Mouse (Mus musculus): ENCODE data around the gene Pde8b. TPM values are rescaled to one million over a fixed set of nuclear protein-coding genes. Genes with fewer than 3 reads are reported as not detected.
A peak's percentile ranks its signal among the peaks of the same experiment; 100 is the strongest.

Gene Pde8b
- total and polyA plus RNA-seq, 2 experiments from 2014 or later = 7.1 to 23.6 TPM

DNA sequence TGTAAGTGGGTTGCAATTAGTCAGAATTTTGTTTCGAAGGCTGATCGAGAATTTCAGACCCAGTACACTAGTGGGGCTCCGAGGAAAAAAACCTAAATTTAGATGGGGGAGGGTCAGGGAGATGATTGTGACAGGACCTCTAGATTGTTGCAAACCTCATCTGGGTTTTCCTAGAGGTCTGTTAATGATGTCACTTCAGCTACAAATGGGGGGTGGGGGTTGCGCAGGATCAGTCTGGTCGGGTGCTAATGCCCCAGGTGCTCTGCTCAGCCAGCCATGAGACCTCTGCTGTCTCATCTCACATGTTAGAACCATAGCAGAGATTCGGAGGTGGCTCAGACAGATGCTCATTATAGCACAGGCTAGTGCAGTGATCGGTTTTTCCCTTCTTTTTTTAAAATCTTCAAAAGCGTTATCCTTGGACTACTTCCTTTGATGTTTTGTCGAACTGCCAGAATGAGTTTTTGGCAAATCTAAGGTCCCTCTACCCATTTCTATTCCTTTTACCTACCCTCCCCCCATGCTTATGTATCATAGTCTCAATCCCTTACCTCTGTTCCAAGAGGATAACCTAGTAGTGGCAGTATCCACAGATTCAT is 209.9 kb downstream of the Pde8b start:
- Histone ChIP-seq H3K4me2 (ENCODE audit: low read depth, low read length, poor library complexity, severe bottlenecking) (no peak overlapping the region), H3K36me3 (ENCODE audit: insufficient read depth, low read length) (no peaks in the 10 kb centered on the region; the same call in 1 of the 2 replicates), H3K27ac (ENCODE audit: low read depth, low read length) (no peak overlapping the region), H3K9me3 (ENCODE audit: low read length) (no peaks in the 10 kb centered on the region), H3K4me3 (ENCODE audit: low read depth, low read length) (no peak overlapping the region), H3K4me1 (ENCODE audit: insufficient read depth, low read length) (no peaks in the 10 kb centered on the region), H3K27me3 (ENCODE audit: insufficient read depth, low read length) (no peaks in the 10 kb centered on the region), H3K9ac (replicated peaks; ENCODE audit: low read length, poor library complexity, severe bottlenecking) (no peak overlapping the region)
- peak; percentile 52; the same call in 1 of the 2 replicates for ATAC-seq (ENCODE audit: low FRiP score)
- TF ChIP-seq CTCF (IDR thresholded peaks at IDR 0.05) = no peak
- 69% methylated on average over 9 of the region's 9 CpGs for WGBS
- no peak for DNase-seq (ENCODE audit: low spot score)

DNA sequence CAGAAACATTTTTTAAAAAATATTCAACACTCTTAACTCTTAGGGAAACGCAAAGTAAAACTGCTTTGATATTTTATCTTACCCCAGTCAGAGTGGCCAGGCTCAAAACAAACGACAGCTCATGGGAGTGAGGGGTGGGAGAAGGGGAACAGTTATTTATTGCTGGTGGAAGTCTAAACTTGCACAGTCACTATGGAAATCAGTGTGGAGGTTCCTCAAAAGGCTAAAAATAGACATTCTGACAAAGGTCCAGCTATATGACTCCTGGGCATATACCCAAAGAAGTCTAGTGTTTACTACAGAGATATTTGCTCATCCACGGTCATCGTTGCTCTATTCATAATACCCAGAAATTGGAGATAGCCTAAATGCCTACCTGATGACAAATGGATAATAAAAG is 211.9 kb downstream of the Pde8b start:
- H3K4me1 ChIP-seq (ENCODE audit: insufficient read depth, low read length) = no peaks in the 10 kb centered on the region
- no peak overlapping the region for H3K4me3 ChIP-seq (ENCODE audit: low read depth, low read length)
- no peak overlapping the region for H3K27ac ChIP-seq (ENCODE audit: low read depth, low read length)
- WGBS = 92% methylated on average over 4 of the region's 4 CpGs
- DNase-seq (ENCODE audit: low spot score) (no peak), ATAC-seq (ENCODE audit: low FRiP score) (no peak)
- no peaks in the 10 kb centered on the region; the same call in 1 of the 2 replicates for H3K36me3 ChIP-seq (ENCODE audit: insufficient read depth, low read length)
- no peaks in the 10 kb centered on the region for H3K27me3 ChIP-seq (ENCODE audit: insufficient read depth, low read length)
- H3K4me2 ChIP-seq (ENCODE audit: low read depth, low read length, poor library complexity, severe bottlenecking) = no peak overlapping the region
- no peak overlapping the region for H3K9ac ChIP-seq (replicated peaks; ENCODE audit: low read length, poor library complexity, severe bottlenecking)
- TF ChIP-seq CTCF (IDR thresholded peaks at IDR 0.05) = no peak
- H3K9me3 ChIP-seq (ENCODE audit: low read length) = no peaks in the 10 kb centered on the region

DNA sequence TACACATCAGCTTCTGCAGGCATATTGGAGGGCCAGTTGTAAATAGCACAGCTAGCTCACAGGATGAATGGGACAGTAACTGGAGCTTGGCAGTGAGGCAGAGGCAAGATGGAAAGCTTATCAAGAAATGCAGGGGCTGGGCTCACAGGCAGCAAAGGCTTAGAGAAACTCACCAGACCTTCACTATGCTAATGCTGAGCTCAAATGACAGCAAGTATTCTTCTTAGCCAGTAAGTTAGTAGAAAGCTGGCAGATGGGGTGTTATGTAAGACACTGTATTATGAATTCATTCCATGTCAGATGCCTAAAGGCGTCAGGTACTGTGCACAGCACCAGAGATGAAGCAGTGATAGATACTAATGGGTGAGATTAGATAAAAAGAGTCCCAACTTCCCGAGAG is 215.4 kb downstream of the Pde8b start:
- Histone ChIP-seq H3K9ac (replicated peaks; ENCODE audit: low read length, poor library complexity, severe bottlenecking) (no peak overlapping the region), H3K27ac (ENCODE audit: low read depth, low read length) (no peak overlapping the region), H3K36me3 (ENCODE audit: insufficient read depth, low read length) (no peaks in the 10 kb centered on the region), H3K4me1 (ENCODE audit: insufficient read depth, low read length) (no peaks in the 10 kb centered on the region), H3K4me2 (ENCODE audit: low read depth, low read length, poor library complexity, severe bottlenecking) (no peak overlapping the region), H3K9me3 (ENCODE audit: low read length) (no peaks in the 10 kb centered on the region), H3K27me3 (ENCODE audit: insufficient read depth, low read length) (no peaks in the 10 kb centered on the region), H3K4me3 (ENCODE audit: low read depth, low read length) (no peak overlapping the region)
- TF ChIP-seq CTCF (IDR thresholded peaks at IDR 0.05) = no peak
- 85% methylated on average over 2 of the region's 2 CpGs for WGBS
- ATAC-seq (ENCODE audit: low FRiP score) = no peak
- no peak for DNase-seq (ENCODE audit: low spot score)

DNA sequence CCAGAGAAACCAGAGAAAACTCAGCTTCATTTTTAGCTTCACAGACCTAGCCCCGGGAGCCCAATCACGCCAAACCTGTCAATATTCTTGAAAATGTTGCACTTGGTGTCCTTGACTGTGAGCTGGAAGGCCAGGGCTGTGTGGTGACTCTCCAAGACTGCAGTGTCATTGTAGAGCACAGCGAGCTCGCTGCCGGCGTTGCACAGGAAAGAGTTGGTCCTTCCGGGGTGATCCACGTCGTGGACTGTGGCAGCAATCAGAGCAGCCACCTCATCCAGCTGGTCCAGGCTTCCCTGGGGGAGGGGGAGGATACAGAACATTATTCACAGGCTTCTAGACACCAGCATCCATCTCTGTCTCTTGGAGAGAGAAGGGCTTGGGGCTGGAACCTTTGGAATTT is 216.0 kb downstream of the Pde8b start:
- TF ChIP-seq CTCF (IDR thresholded peaks at IDR 0.05) = no peak
- Histone ChIP-seq H3K4me1 (ENCODE audit: insufficient read depth, low read length) (no peaks in the 10 kb centered on the region), H3K4me3 (ENCODE audit: low read depth, low read length) (no peak overlapping the region), H3K27me3 (ENCODE audit: insufficient read depth, low read length) (no peaks in the 10 kb centered on the region), H3K9ac (replicated peaks; ENCODE audit: low read length, poor library complexity, severe bottlenecking) (no peak overlapping the region), H3K36me3 (ENCODE audit: insufficient read depth, low read length) (no peaks in the 10 kb centered on the region), H3K27ac (ENCODE audit: low read depth, low read length) (no peak overlapping the region), H3K4me2 (ENCODE audit: low read depth, low read length, poor library complexity, severe bottlenecking) (no peak overlapping the region), H3K9me3 (ENCODE audit: low read length) (no peaks in the 10 kb centered on the region)
- DNase-seq (ENCODE audit: low spot score) (no peak), ATAC-seq (ENCODE audit: low FRiP score) (no peak)
- 88% methylated on average over 9 of the region's 9 CpGs for WGBS

DNA sequence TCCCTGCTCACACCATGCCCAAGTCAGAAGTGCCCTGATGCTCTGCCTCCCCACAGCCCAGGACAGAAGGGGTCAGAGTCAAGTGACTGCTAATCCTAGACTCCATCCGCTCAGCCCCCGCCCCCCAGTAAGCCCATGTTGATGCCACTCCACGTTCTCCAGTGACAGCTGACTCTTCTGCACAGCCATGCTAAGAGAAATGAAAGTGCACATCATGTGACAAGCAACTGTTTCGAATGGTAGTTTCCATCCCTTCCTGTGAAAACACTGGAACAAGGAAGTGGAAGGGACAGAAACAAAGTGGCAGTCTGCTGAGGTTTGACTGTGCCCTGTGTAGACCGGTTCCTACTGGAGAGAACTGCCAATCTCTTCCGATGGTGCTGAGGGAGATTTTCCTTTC is 217.2 kb downstream of the Pde8b start:
- TF ChIP-seq CTCF (IDR thresholded peaks at IDR 0.05) = no peak
- WGBS = 79% methylated on average over 6 of the region's 6 CpGs
- Histone ChIP-seq H3K9ac (replicated peaks; ENCODE audit: low read length, poor library complexity, severe bottlenecking) (no peak overlapping the region), H3K4me1 (ENCODE audit: insufficient read depth, low read length) (no peaks in the 10 kb centered on the region), H3K27me3 (ENCODE audit: insufficient read depth, low read length) (no peaks in the 10 kb centered on the region), H3K4me2 (ENCODE audit: low read depth, low read length, poor library complexity, severe bottlenecking) (no peak overlapping the region), H3K27ac (ENCODE audit: low read depth, low read length) (no peak overlapping the region), H3K9me3 (ENCODE audit: low read length) (no peaks in the 10 kb centered on the region), H3K4me3 (ENCODE audit: low read depth, low read length) (no peak overlapping the region), H3K36me3 (ENCODE audit: insufficient read depth, low read length) (peaks cover 7% of the 10 kb centered on the region; the same call in 1 of the 2 replicates)
- no peak for DNase-seq (ENCODE audit: low spot score)
- ATAC-seq (ENCODE audit: low FRiP score) = no peak

DNA sequence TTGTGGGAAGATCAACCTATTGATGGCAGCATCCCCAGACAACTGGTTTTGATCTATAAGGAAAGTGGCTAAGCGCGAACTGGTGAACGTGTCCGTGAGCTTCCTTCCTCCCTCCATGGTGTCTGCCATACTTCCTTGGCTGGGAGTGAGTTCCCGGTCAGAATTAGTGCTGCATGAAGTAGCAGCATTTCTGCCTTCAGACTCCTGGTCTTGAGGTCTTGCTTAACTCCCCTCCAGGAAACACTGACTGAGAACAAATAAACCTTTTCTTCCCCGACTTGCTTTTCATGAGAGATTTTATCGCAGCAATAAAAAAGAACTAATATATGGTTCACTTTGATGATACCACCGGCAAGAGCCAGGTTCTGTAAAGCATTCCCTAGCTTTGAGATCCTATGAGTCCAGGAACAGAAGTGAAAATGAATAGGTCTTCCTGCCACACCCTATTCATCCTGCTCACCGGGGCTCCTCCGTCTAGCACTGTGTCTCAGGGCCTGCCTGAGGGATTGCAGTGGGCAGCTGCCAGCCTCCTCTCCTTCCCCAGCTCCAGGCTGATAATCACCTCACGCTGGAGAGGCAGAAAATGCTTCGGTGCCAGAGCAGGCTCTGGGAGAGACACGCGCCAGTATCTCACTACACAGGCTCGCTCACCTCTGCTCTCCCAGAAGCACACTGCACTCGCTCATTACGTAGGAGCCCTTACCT is 217.9 kb downstream of the Pde8b start:
- Histone ChIP-seq H3K27ac (ENCODE audit: low read depth, low read length) (0 out of 2 replicates have a peak overlapping the region, but pooled peaks have one; percentile 32), H3K9me3 (ENCODE audit: low read length) (no peaks in the 10 kb centered on the region), H3K4me3 (ENCODE audit: low read depth, low read length) (no peak overlapping the region), H3K27me3 (ENCODE audit: insufficient read depth, low read length) (no peaks in the 10 kb centered on the region), H3K4me1 (ENCODE audit: insufficient read depth, low read length) (no peaks in the 10 kb centered on the region), H3K36me3 (ENCODE audit: insufficient read depth, low read length) (peaks cover 9% of the 10 kb centered on the region), H3K9ac (replicated peaks; ENCODE audit: low read length, poor library complexity, severe bottlenecking) (no peak overlapping the region), H3K4me2 (ENCODE audit: low read depth, low read length, poor library complexity, severe bottlenecking) (no peak overlapping the region)
- TF ChIP-seq CTCF (IDR thresholded peaks at IDR 0.05) = no peak
- no peak for DNase-seq (ENCODE audit: low spot score)
- peak; percentile 29; the same call in 1 of the 2 replicates for ATAC-seq (ENCODE audit: low FRiP score)
- WGBS = 64% methylated on average over 17 of the region's 17 CpGs

Measured in midbrain, postnatal 0 days (tissue).